Mouse (Mus musculus) MEL (cell line): Measurements from ENCODE around the gene Klf3. TPM values are rescaled to one million over a fixed set of nuclear protein-coding genes. Genes with fewer than 3 reads are reported as not detected.

Experiments used
- DNase-seq: peaks from one replicate; pipeline ENCODE4 v3.0.0; 2011; ENCODE audit warnings: low read depth, low spot score
- H3K27ac ChIP-seq: 2 replicates; pipeline ENCODE4 v1.5.1; 2012; ENCODE audit warnings: low read depth, mild to moderate bottlenecking, control low read depth, low read length, moderate library complexity; ENCODE audit not compliant: control insufficient read depth
- H3K27me3 ChIP-seq, 2 experiments: fragments of 150-350 bp in 1 of 2; sonication (generic) in 1 of 2; 2 replicates each; pipeline ENCODE4 v1.6.1; 2012; ENCODE audit warnings: low read length in 2 of 2, mild to moderate bottlenecking in 2 of 2, improper control_type of control experiment in 1 of 2, moderate library complexity in 1 of 2; ENCODE audit not compliant: insufficient read depth in 2 of 2, control insufficient read depth in 1 of 2
- H3K36me3 ChIP-seq, 2 experiments: 2 replicates each; pipeline ENCODE4 v1.6.1; 2012 to 2014; ENCODE audit warnings: low read length in 2 of 2, improper control_type of control experiment in 1 of 2, inconsistent platforms in 1 of 2, mild to moderate bottlenecking in 1 of 2; ENCODE audit not compliant: insufficient read depth in 2 of 2, control insufficient read depth in 1 of 2
- H3K4me1 ChIP-seq, 2 experiments: fragments of 150-350 bp in 1 of 2; sonication (generic) in 1 of 2; 2 replicates each; pipeline ENCODE4 v1.6.1; 2012; ENCODE audit warnings: low read length in 2 of 2, improper control_type of control experiment in 1 of 2, mild to moderate bottlenecking in 1 of 2; ENCODE audit not compliant: insufficient read depth in 2 of 2, control insufficient read depth in 1 of 2
- H3K4me3 ChIP-seq, 2 experiments: fragments of 150-350 bp in 1 of 2; sonication (generic) in 1 of 2; 2 replicates each; pipeline ENCODE4 v1.5.1; 2012; ENCODE audit warnings: low read depth in 2 of 2, low read length in 2 of 2, mild to moderate bottlenecking in 2 of 2, moderate library complexity in 2 of 2, control low read depth in 1 of 2, improper control_type of control experiment in 1 of 2; ENCODE audit not compliant: control insufficient read depth in 1 of 2, insufficient read depth in 1 of 2
- H3K79me2 ChIP-seq: 2 replicates; pipeline ENCODE4 v1.6.1; 2012; ENCODE audit warnings: mild to moderate bottlenecking, low read length, moderate library complexity; ENCODE audit not compliant: control insufficient read depth, poor library complexity, insufficient read depth
- H3K9ac ChIP-seq: 2 replicates; pipeline ENCODE4 v1.6.1; 2012; ENCODE audit warnings: low read depth, mild to moderate bottlenecking, control low read depth, low read length, moderate library complexity; ENCODE audit not compliant: control insufficient read depth, poor library complexity, severe bottlenecking
- H3K9me3 ChIP-seq: fragments of 150-350 bp; sonication (generic); replicated peaks from 2 replicates; pipeline ENCODE4 v1.6.1; 2012; ENCODE audit warnings: mild to moderate bottlenecking, low read length, improper control_type of control experiment, moderate library complexity; ENCODE audit not compliant: insufficient read depth
- CHD1 ChIP-seq: IDR thresholded peaks from 2 replicates; pipeline ENCODE4 v1.6.1; 2012; ENCODE audit warnings: low read depth, mild to moderate bottlenecking, inconsistent platforms, low read length, improper control_type of control experiment
- CTCF ChIP-seq, 3 experiments: IDR thresholded peaks in 2 of 3; conservative IDR thresholded peaks in 1 of 3; 2 replicates each; pipeline ENCODE4 v1.5.1; 2011 to 2012; ENCODE audit warnings: low read length in 3 of 3, low read depth in 2 of 3, mild to moderate bottlenecking in 2 of 3, improper control_type of control experiment in 1 of 3, inconsistent platforms in 1 of 3, mixed read lengths in 1 of 3, moderate library complexity in 1 of 3; ENCODE audit not compliant: control insufficient read depth in 1 of 3, insufficient read depth in 1 of 3, poor library complexity in 1 of 3, severe bottlenecking in 1 of 3
- E2F4 ChIP-seq: IDR thresholded peaks from 2 replicates; pipeline ENCODE4 v1.6.1; 2011; ENCODE audit warnings: low read depth, low read length, improper control_type of control experiment, borderline replicate concordance
- GABPA ChIP-seq: IDR thresholded peaks from 2 replicates; pipeline ENCODE4 v1.6.1; 2012; ENCODE audit warnings: low read depth, mild to moderate bottlenecking, inconsistent platforms, low read length, improper control_type of control experiment, moderate library complexity
- GATA1 ChIP-seq: IDR thresholded peaks from 2 replicates; pipeline ENCODE4 v1.6.1; 2011; ENCODE audit warnings: low read depth, low read length, improper control_type of control experiment
- HCFC1 ChIP-seq: IDR thresholded peaks from 2 replicates; pipeline ENCODE4 v1.6.1; 2012; ENCODE audit warnings: low read depth, mild to moderate bottlenecking, inconsistent platforms, low read length, improper control_type of control experiment, moderate library complexity
- JUND ChIP-seq: IDR thresholded peaks from 2 replicates; pipeline ENCODE4 v1.6.1; 2011; ENCODE audit warnings: low read depth, mild to moderate bottlenecking, improper control_type of control experiment, low read length
- KAT2A ChIP-seq: conservative IDR thresholded peaks from 2 replicates; pipeline ENCODE4 v1.6.1; 2012; ENCODE audit warnings: low read depth, low read length, improper control_type of control experiment, inconsistent platforms
- MAFK ChIP-seq: IDR thresholded peaks from 2 replicates; pipeline ENCODE4 v1.6.1; 2011; ENCODE audit warnings: low read depth, mild to moderate bottlenecking, low read length, improper control_type of control experiment, borderline replicate concordance
- MAZ ChIP-seq: IDR thresholded peaks from 2 replicates; pipeline ENCODE4 v1.6.1; 2012; ENCODE audit warnings: low read depth, mild to moderate bottlenecking, inconsistent platforms, low read length, improper control_type of control experiment
- MYB ChIP-seq: IDR thresholded peaks from 2 replicates; pipeline ENCODE4 v1.6.1; 2011; ENCODE audit warnings: mild to moderate bottlenecking, low read depth, low read length, improper control_type of control experiment
- MYC ChIP-seq: IDR thresholded peaks from 2 replicates; pipeline ENCODE4 v1.6.1; 2011; ENCODE audit warnings: low read depth, mild to moderate bottlenecking, low read length, improper control_type of control experiment, moderate library complexity
- NRF1 ChIP-seq: IDR thresholded peaks from 2 replicates; pipeline ENCODE4 v1.6.1; 2014; ENCODE audit warnings: low read depth, mild to moderate bottlenecking, inconsistent platforms, low read length, improper control_type of control experiment, moderate library complexity; ENCODE audit not compliant: poor library complexity, insufficient read depth, severe bottlenecking
- POLR2A ChIP-seq, 2 experiments: IDR thresholded peaks; 2 replicates each; pipeline ENCODE4 v1.6.1; 2011 to 2012; ENCODE audit warnings: low read length in 2 of 2, mild to moderate bottlenecking in 2 of 2, control low read depth in 1 of 2, improper control_type of control experiment in 1 of 2, low read depth in 1 of 2, moderate library complexity in 1 of 2; ENCODE audit not compliant: control insufficient read depth in 1 of 2, insufficient read depth in 1 of 2, poor library complexity in 1 of 2
- RCOR1 ChIP-seq: IDR thresholded peaks from 2 replicates; pipeline ENCODE4 v1.6.1; 2012; ENCODE audit warnings: low read depth, mild to moderate bottlenecking, inconsistent platforms, low read length, improper control_type of control experiment
- SIN3A ChIP-seq: IDR thresholded peaks from 2 replicates; pipeline ENCODE4 v1.6.1; 2012; ENCODE audit warnings: low read length, improper control_type of control experiment, inconsistent platforms
- SMC3 ChIP-seq: IDR thresholded peaks from 2 replicates; pipeline ENCODE4 v1.6.1; 2011; ENCODE audit warnings: low read depth, low read length, improper control_type of control experiment
- UBTF ChIP-seq: IDR thresholded peaks from 2 replicates; pipeline ENCODE4 v1.6.1; 2012; ENCODE audit warnings: low read depth, mild to moderate bottlenecking, inconsistent platforms, low read length, improper control_type of control experiment, moderate library complexity, borderline replicate concordance; ENCODE audit not compliant: insufficient read depth
- ZC3H11A ChIP-seq: IDR thresholded peaks from 2 replicates; pipeline ENCODE4 v1.6.1; 2012; ENCODE audit warnings: low read depth, mild to moderate bottlenecking, inconsistent platforms, low read length, improper control_type of control experiment
- ZKSCAN1 ChIP-seq: IDR thresholded peaks from 2 replicates; pipeline ENCODE4 v1.6.1; 2012; ENCODE audit warnings: low read depth, mild to moderate bottlenecking, inconsistent platforms, low read length, improper control_type of control experiment, moderate library complexity
- ZMIZ1 ChIP-seq: IDR thresholded peaks from 2 replicates; pipeline ENCODE4 v1.6.1; 2012; ENCODE audit warnings: low read depth, mild to moderate bottlenecking, inconsistent platforms, low read length, improper control_type of control experiment, moderate library complexity
- ZNF384 ChIP-seq: IDR thresholded peaks from 2 replicates; pipeline ENCODE4 v1.6.1; 2012; ENCODE audit warnings: low read depth, mild to moderate bottlenecking, inconsistent platforms, low read length, improper control_type of control experiment
- polyA plus RNA-seq, 2 experiments: library from polyadenylated mRNA; stranded (reverse) in 1 of 2; unstranded in 1 of 2; fragments of >175 nt in 1 of 2; fragments of >200 nt in 1 of 2; gene quantifications; 2 replicates each; pipeline versions ENCODE4 v1.2.1 to v1.2.4; 2012; ENCODE audit warnings: low replicate concordance in 2 of 2, low read depth in 1 of 2; ENCODE audit not compliant: insufficient read length in 2 of 2, insufficient read depth in 1 of 2, missing spikeins in 1 of 2
- total RNA-seq: library from RNA; depleted of rRNA; stranded (reverse); fragments of 300-350 nt; gene quantifications from 2 replicates; pipeline ENCODE4 v1.2.3, GENCODE M21; 2012

Klf3 gene
- total and polyA plus RNA-seq, 3 experiments, result 7.1 to 72.2 (median 39.7) TPM

DNA sequence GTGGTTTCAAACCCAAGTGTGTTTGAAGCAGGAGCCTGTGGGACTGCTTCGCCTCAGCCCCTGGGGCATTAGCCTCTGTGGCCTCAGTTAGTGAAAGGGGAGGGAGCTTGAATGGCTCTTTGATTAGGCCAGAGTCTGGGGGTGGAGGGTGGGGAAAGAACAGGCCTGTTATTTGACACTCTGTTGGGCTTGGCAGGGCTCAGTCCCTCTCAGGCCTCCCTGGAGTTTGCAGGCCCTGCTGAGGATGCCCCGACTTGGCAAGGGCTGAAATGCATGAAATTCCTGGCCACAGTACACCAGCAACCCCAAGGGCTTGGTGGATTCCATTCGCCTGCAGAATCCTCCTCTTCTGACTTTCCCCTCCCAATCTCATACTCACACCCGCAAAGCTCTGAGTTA, 74.8 kb downstream of the Klf3 start:
- Histone ChIP-seq H3K36me3 (no peaks in the 10 kb centered on the region), H3K4me1 (no peaks in the 10 kb centered on the region), H3K79me2 (no peaks in the 10 kb centered on the region), H3K9ac (no peak overlapping the region), H3K9me3 (no peaks in the 10 kb centered on the region), H3K4me3 (no peak overlapping the region), H3K27ac (no peak overlapping the region), H3K27me3 (peaks cover 4 to 12% of the 10 kb centered on the region in 2 experiments)
- no peak for DNase-seq
- TF ChIP-seq HCFC1 (no peak), ZMIZ1 (no peak), SMC3 (no peak), RCOR1 (no peak), SIN3A (no peak), JUND (no peak), MAZ (no peak), ZKSCAN1 (no peak)

DNA sequence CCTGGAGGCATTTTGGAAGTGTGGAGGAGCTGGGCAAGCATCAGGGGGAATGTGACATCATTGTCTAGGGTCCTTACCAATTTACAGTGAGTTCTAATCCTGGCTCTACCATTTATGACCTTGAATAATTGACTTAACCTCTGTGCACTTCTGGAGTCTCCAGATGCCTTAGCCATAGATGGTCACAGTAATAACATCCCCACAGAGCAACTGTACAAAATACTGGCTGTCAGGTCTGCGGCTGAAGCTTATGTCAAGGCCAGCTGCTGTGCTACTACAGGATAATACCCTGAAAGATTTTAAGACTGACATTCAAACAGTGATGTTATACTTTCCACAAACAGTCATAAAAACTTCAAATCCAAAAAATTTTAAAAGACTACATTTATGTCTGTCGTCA, 75.3 kb downstream of the Klf3 start:
- Histone ChIP-seq H3K27ac (no peak overlapping the region), H3K4me1 (no peaks in the 10 kb centered on the region), H3K9ac (no peak overlapping the region), H3K79me2 (no peaks in the 10 kb centered on the region), H3K27me3 (peaks cover 4 to 8% of the 10 kb centered on the region in 2 experiments), H3K36me3 (no peaks in the 10 kb centered on the region), H3K4me3 (no peak overlapping the region), H3K9me3 (no peaks in the 10 kb centered on the region)
- DNase-seq, result no peak
- no peak for TF ChIP-seq SIN3A
- no peak for TF ChIP-seq ZNF384
- no peak for TF ChIP-seq CTCF (IDR thresholded peaks at IDR 0.05 in 2 of 3, conservative IDR thresholded peaks at IDR 0.05 in 1 of 3; ENCODE audit: control insufficient read depth in 1 of 3, insufficient read depth in 1 of 3, low read depth in 2 of 3, low read length in 3 of 3, poor library complexity in 1 of 3, severe bottlenecking in 1 of 3)
- no peak for TF ChIP-seq UBTF
- TF ChIP-seq E2F4, result no peak
- TF ChIP-seq MYB, result no peak
- no peak for TF ChIP-seq CHD1
- no peak for TF ChIP-seq NRF1
- TF ChIP-seq ZC3H11A, result no peak
- TF ChIP-seq MAFK, result no peak
- no peak for TF ChIP-seq GABPA
- no peak for TF ChIP-seq POLR2A (IDR thresholded peaks at IDR 0.05; ENCODE audit: control insufficient read depth in 1 of 2, insufficient read depth in 1 of 2, low read depth in 1 of 2, low read length in 2 of 2, poor library complexity in 1 of 2)
- TF ChIP-seq GATA1, result no peak
- TF ChIP-seq KAT2A, result no peak
- no peak for TF ChIP-seq SMC3
- no peak for TF ChIP-seq MYC
- TF ChIP-seq ZKSCAN1, result no peak
- TF ChIP-seq ZMIZ1, result no peak
